Mouse (Mus musculus) c-Kit-positive CD71-positive TER-119-positive erythroid progenitor cells, embryonic 14.5 days (primary cell): Measurements from ENCODE around the gene Tmem182.

Source experiments
- DNase-seq: peaks from one replicate; pipeline ENCODE4 v3.0.0-alpha.2; 2013; ENCODE audit warnings: low spot score

Tmem182 gene

GRCm38 (mm10) chr1:40799121-40799520, 6.3 kb upstream of the Tmem182 start:
- no peak for DNase-seq

- DNase-seq = no peak
Measured at GRCm38 (mm10) chr1:40800908-40801307, 4.5 kb upstream of the Tmem182 start.

GRCm38 (mm10) chr1:40802759-40803158, 2.6 kb upstream of the Tmem182 start:
- peak; percentile 27 for DNase-seq

GRCm38 (mm10) chr1:40804118-40804517, 1.3 kb upstream of the Tmem182 start:
- DNase-seq = no peak

GRCm38 (mm10) chr1:40805891-40806290, 490 bp downstream of the Tmem182 start:
- DNase-seq = no peak

- no peak for DNase-seq
Measured at GRCm38 (mm10) chr1:40808643-40809042, 3.2 kb downstream of the Tmem182 start.

- no peak for DNase-seq
Measured at GRCm38 (mm10) chr1:40815071-40815845, 9.9 kb downstream of the Tmem182 start.

GRCm38 (mm10) chr1:40824517-40824916, 19.1 kb downstream of the Tmem182 start:
- no peak for DNase-seq

GRCm38 (mm10) chr1:40824936-40825335, 19.5 kb downstream of the Tmem182 start:
- no peak for DNase-seq

- DNase-seq = no peak
Measured at GRCm38 (mm10) chr1:40825826-40826225, 20.4 kb downstream of the Tmem182 start.

- DNase-seq = no peak
Measured at GRCm38 (mm10) chr1:40829213-40829914, 24.0 kb downstream of the Tmem182 start.

- no peak for DNase-seq
Measured at GRCm38 (mm10) chr1:40830712-40831507, 25.5 kb downstream of the Tmem182 start.

GRCm38 (mm10) chr1:40835468-40835867, 30.1 kb downstream of the Tmem182 start:
- DNase-seq = no peak

- DNase-seq = no peak
Measured at GRCm38 (mm10) chr1:40840605-40841004, 35.2 kb downstream of the Tmem182 start.

GRCm38 (mm10) chr1:40841032-40841761, 35.8 kb downstream of the Tmem182 start:
- no peak for DNase-seq

- DNase-seq = peak; percentile 14
Measured at GRCm38 (mm10) chr1:40844616-40845015, 39.2 kb downstream of the Tmem182 start.

- no peak for DNase-seq
Measured at GRCm38 (mm10) chr1:40847196-40847938, 42.0 kb downstream of the Tmem182 start.

GRCm38 (mm10) chr1:40851286-40851685, 45.9 kb downstream of the Tmem182 start:
- no peak for DNase-seq

GRCm38 (mm10) chr1:40855268-40855667, 49.9 kb downstream of the Tmem182 start:
- DNase-seq = no peak

- DNase-seq = no peak
Measured at GRCm38 (mm10) chr1:40856846-40857636, 51.6 kb downstream of the Tmem182 start.
